Mouse (Mus musculus) kidney, postnatal 0 days (tissue): ENCODE results near the gene 2610021A01Rik. TPM values are rescaled to one million over a fixed set of nuclear protein-coding genes. Genes with fewer than 3 reads are reported as not detected.

ENCODE experiments used
- polyA plus RNA-seq: library from polyadenylated mRNA; unstranded; fragments of >200 nt; fragmentation: Nextera tagmentation; extraction: Ambion mirVana; gene quantifications from 2 replicates; pipeline ENCODE4 v1.2.1, GENCODE M21; 2015

Gene 2610021A01Rik
- polyA plus RNA-seq, 1 experiment from 2014 or later, result 10.0 TPM

Other genes starting within 250 kb of the 2610021A01Rik start
- gene AI987944, start 205.9 kb upstream of the 2610021A01Rik start, polyA plus RNA-seq, result 14.8 and 16.5 TPM in 2 replicates
- gene Vmn2r57, start 150.5 kb upstream of the 2610021A01Rik start, polyA plus RNA-seq, result 0.12 and 0.17 TPM in 2 replicates
- gene Gm20449, start 99.8 kb upstream of the 2610021A01Rik start, polyA plus RNA-seq, result not detected in 2 replicates
- gene AW146154, start 99.3 kb upstream of the 2610021A01Rik start, polyA plus RNA-seq, result 12.3 and 12.4 TPM in 2 replicates
- gene Gm6871, start 25.6 kb upstream of the 2610021A01Rik start, polyA plus RNA-seq, result 0.09 and 0.30 TPM in 2 replicates
- 11.2 and 11.7 TPM in 2 replicates for gene Zfp788, start 34.0 kb downstream of the 2610021A01Rik start, polyA plus RNA-seq